Mouse (Mus musculus) hindbrain, embryonic 13.5 days (tissue): ENCODE results near the gene Glt28d2. TPM values are rescaled to one million over a fixed set of nuclear protein-coding genes. Genes with fewer than 3 reads are reported as not detected.

Experiments used
- ATAC-seq: fragments of 200-750 bp; cut with Nextera tagmentation; 2 replicates; pipeline ENCODE4 v1.8.0; 2017; ENCODE audit warnings: moderate TSS enrichment; ENCODE audit not compliant: low FRiP score
- H3K27ac ChIP-seq: fragments of 300-500 bp; sonication (generic); 2 replicates; pipeline ENCODE4 v1.5.1; 2015; ENCODE audit warnings: inconsistent platforms, mild to moderate bottlenecking, moderate library complexity
- H3K27me3 ChIP-seq: fragments of 300-500 bp; sonication (generic); 2 replicates; pipeline ENCODE4 v1.6.1; 2015; ENCODE audit warnings: mild to moderate bottlenecking, inconsistent platforms
- H3K36me3 ChIP-seq: fragments of 300-500 bp; sonication (generic); 2 replicates; pipeline ENCODE4 v1.6.1; 2015; ENCODE audit warnings: mild to moderate bottlenecking, inconsistent platforms
- H3K4me1 ChIP-seq: fragments of 300-500 bp; sonication (generic); replicated peaks from 2 replicates; pipeline ENCODE4 v1.6.1; 2015; ENCODE audit warnings: inconsistent platforms
- H3K4me2 ChIP-seq: fragments of 300-500 bp; sonication (generic); 2 replicates; pipeline ENCODE4 v1.6.1; 2015; ENCODE audit warnings: inconsistent platforms, mild to moderate bottlenecking, moderate library complexity
- H3K4me3 ChIP-seq: fragments of 300-500 bp; sonication (generic); 2 replicates; pipeline ENCODE4 v1.5.1; 2015; ENCODE audit warnings: mild to moderate bottlenecking, inconsistent platforms
- H3K9ac ChIP-seq: fragments of 300-500 bp; sonication (generic); 2 replicates; pipeline ENCODE4 v1.6.1; 2015; ENCODE audit warnings: mild to moderate bottlenecking, inconsistent platforms
- H3K9me3 ChIP-seq: fragments of 300-500 bp; sonication (generic); 2 replicates; pipeline ENCODE4 v1.6.1; 2016; ENCODE audit warnings: inconsistent platforms
- WGBS: fragments of 180-500 bp; shearing (Covaris S2); methylation state at CpG from one replicate; pipeline ENCODE4 v1.1.7; 2015; 5-methylcytosine and 5-hydroxymethylcytosine counted together
- polyA plus RNA-seq: library from polyadenylated mRNA; unstranded; fragments of >200 nt; fragmentation: Nextera tagmentation; extraction: Ambion mirVana; gene quantifications from 2 replicates; pipeline ENCODE4 v1.2.1, GENCODE M21; 2015

Glt28d2 gene
- polyA plus RNA-seq, 1 experiment from 2014 or later: 0.10 TPM

- H3K4me2 ChIP-seq: no peak overlapping the region
- no peaks in the 10 kb centered on the region for H3K4me1 ChIP-seq
- H3K4me3 ChIP-seq: no peak overlapping the region
- H3K36me3 ChIP-seq: no peaks in the 10 kb centered on the region
- H3K27ac ChIP-seq: no peak overlapping the region
- H3K27me3 ChIP-seq: no peaks in the 10 kb centered on the region
- H3K9ac ChIP-seq: no peak overlapping the region
- 91% methylated on average over 6 of the region's 6 CpGs for WGBS
- H3K9me3 ChIP-seq: no peaks in the 10 kb centered on the region
- no peak for ATAC-seq
Measured at GRCm38 (mm10) chr3:85914806-85915205, 27.5 kb upstream of the Glt28d2 start.

GRCm38 (mm10) chr3:85907136-85907535, 19.8 kb upstream of the Glt28d2 start:
- Histone ChIP-seq H3K4me3 (no peak overlapping the region), H3K36me3 (no peaks in the 10 kb centered on the region), H3K27me3 (no peaks in the 10 kb centered on the region), H3K4me1 (no peaks in the 10 kb centered on the region), H3K27ac (no peak overlapping the region), H3K4me2 (peak overlapping the region; percentile 23; the same call in 1 of the 2 replicates), H3K9ac (no peak overlapping the region), H3K9me3 (no peaks in the 10 kb centered on the region)
- no peak for ATAC-seq
- WGBS: 48% methylated on average over 7 of the region's 7 CpGs

GRCm38 (mm10) chr3:85904371-85904770, 17.1 kb upstream of the Glt28d2 start:
- no peak for ATAC-seq
- H3K9me3 ChIP-seq: no peaks in the 10 kb centered on the region
- H3K27me3 ChIP-seq: no peaks in the 10 kb centered on the region
- no peaks in the 10 kb centered on the region for H3K4me1 ChIP-seq
- no peak overlapping the region for H3K27ac ChIP-seq
- H3K4me3 ChIP-seq: no peak overlapping the region
- H3K4me2 ChIP-seq: no peak overlapping the region
- no peaks in the 10 kb centered on the region for H3K36me3 ChIP-seq
- H3K9ac ChIP-seq: no peak overlapping the region

- no peaks in the 10 kb centered on the region for H3K9me3 ChIP-seq
- WGBS: 94% methylated on average over 5 of the region's 5 CpGs
- H3K27ac ChIP-seq: no peak overlapping the region
- ATAC-seq: no peak
- no peak overlapping the region for H3K4me3 ChIP-seq
- no peaks in the 10 kb centered on the region for H3K27me3 ChIP-seq
- no peak overlapping the region for H3K4me2 ChIP-seq
- H3K9ac ChIP-seq: no peak overlapping the region
- no peaks in the 10 kb centered on the region for H3K4me1 ChIP-seq
- H3K36me3 ChIP-seq: no peaks in the 10 kb centered on the region
Measured at GRCm38 (mm10) chr3:85895020-85895419, 7.7 kb upstream of the Glt28d2 start.

DNA sequence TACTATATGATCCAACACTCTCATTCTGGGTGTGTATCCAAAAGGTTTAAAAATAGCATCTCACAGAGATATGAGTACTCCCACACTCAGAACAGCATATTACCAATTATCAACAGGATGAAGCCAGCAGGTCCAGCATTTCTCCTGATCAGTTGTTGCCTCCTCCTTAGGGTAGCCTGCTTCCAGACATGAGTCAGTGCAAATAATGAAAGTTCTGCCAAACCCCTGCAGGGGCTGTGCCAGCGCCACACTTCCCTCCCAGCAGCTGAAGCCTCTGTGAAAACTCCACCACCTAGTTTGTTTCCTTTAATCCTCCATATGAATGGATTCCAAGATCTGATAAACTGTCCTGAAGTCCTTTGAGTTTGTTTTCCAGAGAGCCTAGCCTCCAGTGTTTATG, 4.3 kb upstream of the Glt28d2 start:
- Histone ChIP-seq H3K4me1 (peaks cover 19% of the 10 kb centered on the region), H3K9me3 (no peaks in the 10 kb centered on the region), H3K27me3 (peaks cover 24% of the 10 kb centered on the region), H3K36me3 (no peaks in the 10 kb centered on the region), H3K4me2 (no peak overlapping the region), H3K4me3 (no peak overlapping the region), H3K9ac (no peak overlapping the region), H3K27ac (no peak overlapping the region)
- 67% methylated on average over 1 of the region's 1 CpGs for WGBS
- ATAC-seq: no peak

DNA sequence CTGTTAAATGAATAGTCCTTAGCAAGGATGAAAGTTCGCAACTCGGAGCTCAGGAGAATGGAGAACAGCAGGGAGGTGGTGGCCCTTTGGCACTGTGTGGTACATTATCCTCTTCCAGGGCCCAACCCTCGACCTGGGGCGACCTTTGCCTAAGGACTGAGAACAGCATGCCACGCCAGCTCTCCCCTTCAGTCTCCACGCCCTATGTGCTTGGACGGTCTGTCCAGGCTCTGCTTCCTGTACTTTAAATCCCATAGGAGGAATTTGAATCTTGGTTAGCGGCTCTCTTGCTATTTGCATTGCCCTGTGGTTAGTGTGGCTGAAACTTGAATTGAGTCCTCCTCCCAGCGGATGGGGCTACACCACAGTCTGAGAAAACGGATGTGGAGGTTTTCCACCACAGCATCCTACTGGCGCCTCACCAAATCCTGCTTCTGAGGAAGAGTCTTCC, 930 bp upstream of the Glt28d2 start:
- Histone ChIP-seq H3K27me3 (peaks cover 34% of the 10 kb centered on the region), H3K9ac (no peak overlapping the region), H3K27ac (no peak overlapping the region), H3K4me3 (peak overlapping the region; percentile 56), H3K36me3 (no peaks in the 10 kb centered on the region), H3K9me3 (no peaks in the 10 kb centered on the region), H3K4me1 (peaks cover 19% of the 10 kb centered on the region), H3K4me2 (peak overlapping the region; percentile 99)
- 8% methylated on average over 11 of the region's 11 CpGs for WGBS
- no peak for ATAC-seq

GRCm38 (mm10) chr3:85886636-85887238, 579 bp downstream of the Glt28d2 start:
- WGBS: 4% methylated on average over 22 of the region's 22 CpGs
- Histone ChIP-seq H3K4me3 (peak overlapping the region; percentile 56), H3K27me3 (peaks cover 34% of the 10 kb centered on the region), H3K9ac (peak overlapping the region; percentile 59), H3K4me2 (peak overlapping the region; percentile 99), H3K4me1 (peaks cover 19% of the 10 kb centered on the region), H3K27ac (no peak overlapping the region), H3K9me3 (no peaks in the 10 kb centered on the region), H3K36me3 (no peaks in the 10 kb centered on the region)
- peak; percentile 86 for ATAC-seq

GRCm38 (mm10) chr3:85885906-85886305, 1.4 kb downstream of the Glt28d2 start:
- Histone ChIP-seq H3K9ac (no peak overlapping the region), H3K4me2 (no peak overlapping the region), H3K36me3 (no peaks in the 10 kb centered on the region), H3K4me1 (peaks cover 19% of the 10 kb centered on the region), H3K27ac (no peak overlapping the region), H3K27me3 (peaks cover 34% of the 10 kb centered on the region), H3K4me3 (no peak overlapping the region), H3K9me3 (no peaks in the 10 kb centered on the region)
- no peak for ATAC-seq
- 33% methylated on average over 1 of the region's 1 CpGs for WGBS

DNA sequence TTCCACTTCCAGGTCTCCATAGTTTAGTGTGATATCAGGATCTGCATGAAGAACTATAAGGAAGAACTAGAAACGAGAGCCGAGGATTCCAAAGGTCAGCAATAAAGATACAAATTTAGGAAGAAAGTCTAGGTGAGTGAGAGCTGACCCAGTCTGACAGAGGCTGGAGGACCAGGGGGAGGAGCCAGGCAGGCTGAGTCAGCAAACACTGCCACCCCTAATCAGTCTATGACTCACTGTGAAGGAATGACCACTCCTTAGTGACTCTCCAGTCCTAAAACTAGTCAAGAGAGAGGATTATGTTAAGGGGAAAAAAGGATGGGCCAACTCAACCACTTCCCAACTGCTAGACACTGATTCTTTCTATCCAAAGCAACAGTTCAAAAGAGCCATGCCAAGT, 6.6 kb downstream of the Glt28d2 start:
- Histone ChIP-seq H3K4me3 (no peak overlapping the region), H3K4me2 (no peak overlapping the region), H3K9me3 (no peaks in the 10 kb centered on the region), H3K27ac (no peak overlapping the region), H3K27me3 (peaks cover under 1% of the 10 kb centered on the region), H3K4me1 (no peaks in the 10 kb centered on the region), H3K36me3 (no peaks in the 10 kb centered on the region), H3K9ac (no peak overlapping the region)
- ATAC-seq: no peak
- WGBS: 95% methylated on average over 2 of the region's 2 CpGs

DNA sequence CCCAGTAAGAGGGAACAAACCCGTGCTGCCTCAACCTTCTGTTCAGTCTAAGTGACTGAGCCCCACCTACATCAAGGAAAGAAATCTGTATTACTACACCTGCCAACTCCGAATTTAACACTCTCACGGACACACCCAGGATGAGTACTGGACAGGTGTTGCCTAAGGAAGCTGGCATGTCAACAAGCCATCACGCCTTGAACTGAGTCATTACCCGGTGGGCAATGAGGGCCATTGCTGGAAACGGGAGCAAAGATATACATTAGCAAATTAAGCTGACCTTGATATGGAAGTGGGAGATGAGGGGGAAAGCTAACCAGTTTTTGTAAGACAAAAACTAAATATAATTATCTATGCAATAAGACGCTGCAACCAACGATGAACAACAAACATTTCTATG, 7.2 kb downstream of the Glt28d2 start:
- no peak for ATAC-seq
- Histone ChIP-seq H3K9ac (no peak overlapping the region), H3K9me3 (no peaks in the 10 kb centered on the region)

GRCm38 (mm10) chr3:85878911-85879310, 8.4 kb downstream of the Glt28d2 start:
- H3K36me3 ChIP-seq: no peaks in the 10 kb centered on the region
- 84% methylated on average over 5 of the region's 5 CpGs for WGBS
- no peaks in the 10 kb centered on the region for H3K27me3 ChIP-seq
- H3K9me3 ChIP-seq: no peaks in the 10 kb centered on the region
- H3K4me3 ChIP-seq: no peak overlapping the region
- no peak overlapping the region for H3K4me2 ChIP-seq
- ATAC-seq: no peak
- no peaks in the 10 kb centered on the region for H3K4me1 ChIP-seq
- no peak overlapping the region for H3K27ac ChIP-seq
- no peak overlapping the region for H3K9ac ChIP-seq

More for the DNA sequence above, 7.2 kb downstream of the Glt28d2 start:
- H3K4me3 ChIP-seq: no peak overlapping the region
- H3K4me2 ChIP-seq: no peak overlapping the region
- H3K27me3 ChIP-seq: no peaks in the 10 kb centered on the region
- no peaks in the 10 kb centered on the region for H3K36me3 ChIP-seq
- H3K4me1 ChIP-seq: no peaks in the 10 kb centered on the region
- WGBS: 91% methylated on average over 8 of the region's 8 CpGs
- H3K27ac ChIP-seq: no peak overlapping the region

- Histone ChIP-seq H3K4me3 (no peak overlapping the region), H3K27ac (no peak overlapping the region), H3K9me3 (no peaks in the 10 kb centered on the region), H3K36me3 (no peaks in the 10 kb centered on the region), H3K4me2 (no peak overlapping the region), H3K27me3 (no peaks in the 10 kb centered on the region), H3K4me1 (no peaks in the 10 kb centered on the region), H3K9ac (no peak overlapping the region)
- ATAC-seq: no peak
- WGBS: 16% methylated on average over 3 of the region's 3 CpGs
Measured at GRCm38 (mm10) chr3:85863996-85864395, 23.3 kb downstream of the Glt28d2 start.

GRCm38 (mm10) chr3:85862886-85863285, 24.4 kb downstream of the Glt28d2 start:
- Histone ChIP-seq H3K36me3 (no peaks in the 10 kb centered on the region), H3K9me3 (no peaks in the 10 kb centered on the region), H3K27me3 (no peaks in the 10 kb centered on the region), H3K9ac (no peak overlapping the region), H3K4me2 (no peak overlapping the region), H3K4me1 (no peaks in the 10 kb centered on the region), H3K4me3 (no peak overlapping the region), H3K27ac (no peak overlapping the region)
- ATAC-seq: no peak
- 94% methylated on average over 2 of the region's 2 CpGs for WGBS
